Mouse (Mus musculus) G1E (cell line): ENCODE data around the gene 4930579G24Rik.

ENCODE experiments used
- CTCF ChIP-seq: IDR thresholded peaks from 2 replicates; pipeline ENCODE4 v1.5.1; 2012; ENCODE audit warnings: low read depth, low read length, inconsistent platforms, mixed read lengths
- TAL1 ChIP-seq: conservative IDR thresholded peaks from 2 replicates; pipeline ENCODE4 v1.6.1; 2012; ENCODE audit warnings: low read depth, low read length, inconsistent platforms, mixed read lengths

- TF ChIP-seq CTCF (no peak), TAL1 (no peak)
Measured at GRCm38 (mm10) chr3:79629416-79629730, 494 bp downstream of the 4930579G24Rik start, which contains the start of gene Etfdh.
